ENCODE assay signal across 9 mouse cellular contexts in the genomic region with DNA sequence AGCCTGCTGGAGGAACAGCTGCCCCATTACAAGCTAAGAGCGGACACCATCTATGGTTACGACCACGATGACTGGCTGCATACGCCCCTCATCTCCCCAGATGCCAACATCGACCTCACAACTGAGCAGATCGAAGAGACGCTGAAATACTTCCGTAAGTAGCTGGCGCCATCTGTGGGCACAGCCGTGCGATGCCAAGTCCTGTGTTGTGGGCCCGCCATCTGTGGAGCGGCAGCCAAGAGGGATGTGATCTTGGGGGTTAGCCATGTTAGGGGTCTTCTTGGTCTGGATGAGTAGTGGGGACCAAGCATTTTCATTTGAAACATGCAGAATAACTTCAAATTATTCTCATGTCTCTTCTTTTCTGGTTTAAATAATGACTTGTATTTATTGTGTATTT.
A peak's percentile ranks its signal among the peaks of the same experiment; 100 is the strongest.
DNase-seq lines count a peak whose midpoint lies in the region; ATAC-seq lines count a peak whose summit lies in the region.
"Had no signal": no experiment of that assay in that cellular context is flagged by ENCODE, and none has a peak within 500 bp of the region (broad histone marks: within the 10 kb centered on the region; RNA-seq: fewer than 3 reads in every experiment).

No protein-coding gene starts in this region.

- peak; percentile 60 for DNase-seq in cerebellum, adult 9-11 months
- DNase-seq in left cerebral cortex, postnatal 4 days = peak; percentile 63
- no peak for DNase-seq in left cerebral cortex, postnatal 36 days (ENCODE audit: low spot score in 2 of 2)
- DNase-seq in 416B (ENCODE audit: low read depth) = peak; percentile 19
- no peak for DNase-seq in urinary bladder, postnatal 36 days (ENCODE audit: low spot score in 2 of 2)
- DNase-seq in yolk sac, embryonic 10.5 days (ENCODE audit: low spot score) = no peak
- DNase-seq: lung, adult 2 months had no signal

- no peak for ATAC-seq in cerebellum, adult (ENCODE audit: insufficient number of reproducible peaks, low FRiP score, low TSS enrichment)
- peak; percentile 53; the same call in 1 of the 2 replicates for ATAC-seq in common myeloid progenitor, adult 5-6 weeks (replicated peaks; ENCODE audit: low read depth, poor library complexity, severe bottlenecking)

- intact Hi-C loops in left cerebral cortex, postnatal 4 days (cut with DNase I) = no loop called here
- intact Hi-C loops in left cerebral cortex, postnatal 36 days (cut with DNase I) = no loop called here

Comparison
In these comparisons a context has a peak if more than half of its experiments do, and no peak if none do; other contexts are left out.
1. DNase-seq: peak in cerebellum, adult 9-11 months (single experiment), left cerebral cortex, postnatal 4 days (single experiment) and 416B (single experiment); none in left cerebral cortex, postnatal 36 days (0 of 2), urinary bladder, postnatal 36 days (0 of 2) and yolk sac, embryonic 10.5 days (single experiment).